Comparison of ENCODE assay signal across 8 mouse cellular contexts in the genomic region with DNA sequence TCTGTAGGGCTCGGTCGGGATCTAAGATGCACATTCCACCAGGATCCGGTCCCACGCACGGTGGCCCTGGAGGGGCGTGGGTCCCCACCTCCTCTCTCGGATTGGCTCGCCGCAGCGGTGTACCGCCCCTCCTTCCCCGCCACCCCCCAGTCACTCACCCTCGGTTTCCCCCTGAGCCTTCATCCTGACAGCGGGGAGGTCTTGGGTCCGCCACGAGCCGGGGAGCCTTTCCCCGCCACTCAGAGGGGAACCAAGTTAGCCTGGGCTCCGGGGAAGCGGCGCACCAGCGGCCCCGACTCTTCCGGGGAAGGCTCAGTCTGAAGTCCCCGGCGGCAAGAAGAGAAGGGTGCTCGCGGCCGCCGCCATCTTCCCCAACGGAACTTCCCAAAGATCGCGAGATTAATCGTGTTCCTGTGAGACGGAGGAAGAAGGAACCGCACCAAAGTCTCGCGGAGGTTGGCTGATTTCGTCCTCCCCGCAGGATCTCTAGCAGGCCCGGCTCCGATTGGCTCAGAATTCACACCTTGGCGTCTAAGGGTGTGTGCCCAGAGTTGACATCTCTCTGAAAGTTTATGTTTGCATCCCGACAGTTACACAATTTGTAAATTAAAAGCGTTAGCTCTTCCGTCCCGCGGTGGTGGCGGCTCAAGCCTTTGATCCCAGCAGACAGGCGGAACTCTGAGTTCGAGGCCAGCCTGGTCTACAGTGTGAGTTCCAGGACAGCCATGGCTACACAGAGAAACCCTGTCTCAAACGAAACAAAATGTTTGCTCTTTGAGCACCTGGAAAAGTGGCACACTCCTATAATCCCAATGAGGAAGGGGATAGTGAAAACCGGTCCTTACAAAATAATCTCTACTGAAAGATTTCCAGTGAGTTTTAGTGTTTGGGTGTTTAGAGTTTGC. TPM values are rescaled to one million over a fixed set of nuclear protein-coding genes. Genes with fewer than 3 reads are reported as not detected.
DNase-seq lines count a peak whose midpoint lies in the region; ATAC-seq and TF ChIP-seq lines count a peak whose summit lies in the region.

A gene (minus strand): TSS at position 393 of the 905 bp plus-strand sequence.

- peak; percentile 96 for ATAC-seq in erythroid progenitor cell, adult 5-6 weeks (replicated peaks; ENCODE audit: low FRiP score, poor library complexity, severe bottlenecking)
- peak; percentile 94 for ATAC-seq in heart, embryonic 12.5 days (ENCODE audit: insufficient number of reproducible peaks, low FRiP score)
- peak; percentile 96 for ATAC-seq in kidney, postnatal 0 days (replicated peaks; ENCODE audit: low FRiP score, low read depth)
- ATAC-seq in liver, embryonic 11.5 days (replicated peaks; ENCODE audit: low FRiP score) = peak; percentile 95
- ATAC-seq in stomach, embryonic 14.5 days (ENCODE audit: insufficient number of reproducible peaks, insufficient read depth, low FRiP score, low read depth) = peak; percentile 96

- WGBS in heart, embryonic 12.5 days = under 1% methylated on average over 51 of the region's 53 CpGs
- under 1% methylated on average over 45 of the region's 53 CpGs for WGBS in kidney, postnatal 0 days
- under 1% methylated on average over 53 of the region's 53 CpGs for WGBS in liver, embryonic 11.5 days
- WGBS in stomach, embryonic 14.5 days = under 1% methylated on average over 53 of the region's 53 CpGs

- H3K36me3 ChIP-seq in heart, embryonic 12.5 days = peaks cover 20% of the 10 kb centered on the region
- peaks cover 13% of the 10 kb centered on the region; the same call in 1 of the 2 replicates for H3K36me3 ChIP-seq in kidney, postnatal 0 days (ENCODE audit: insufficient read depth, low read length)
- H3K36me3 ChIP-seq in liver, embryonic 11.5 days (ENCODE audit: control insufficient read depth, insufficient read depth, low read length) = peaks cover 7% of the 10 kb centered on the region; the same call in 1 of the 2 replicates
- peaks cover 7% of the 10 kb centered on the region; the same call in 1 of the 2 replicates for H3K36me3 ChIP-seq in stomach, embryonic 14.5 days (ENCODE audit: control insufficient read depth, insufficient read depth, low read length)

- peaks cover 9% of the 10 kb centered on the region for H3K4me1 ChIP-seq in heart, embryonic 12.5 days (replicated peaks)
- 0 out of 2 replicates have a peak, but pooled peaks cover 7% of the 10 kb centered on the region for H3K4me1 ChIP-seq in kidney, postnatal 0 days (replicated peaks; ENCODE audit: insufficient read depth, low read length)
- peaks cover 3% of the 10 kb centered on the region; the same call in 1 of the 2 replicates for H3K4me1 ChIP-seq in liver, embryonic 11.5 days (replicated peaks; ENCODE audit: control insufficient read depth, insufficient read depth, low read length)
- peaks cover 10% of the 10 kb centered on the region for H3K4me1 ChIP-seq in stomach, embryonic 14.5 days (ENCODE audit: control insufficient read depth, insufficient read depth, low read length)

- no peaks in the 10 kb centered on the region for H3K9me3 ChIP-seq in heart, embryonic 12.5 days (replicated peaks)
- no peaks in the 10 kb centered on the region for H3K9me3 ChIP-seq in kidney, postnatal 0 days (replicated peaks; ENCODE audit: low read length)
- no peaks in the 10 kb centered on the region for H3K9me3 ChIP-seq in liver, embryonic 11.5 days (ENCODE audit: control insufficient read depth, low read length)
- H3K9me3 ChIP-seq in stomach, embryonic 14.5 days (ENCODE audit: control insufficient read depth, low read depth, low read length) = no peaks in the 10 kb centered on the region

- no peaks in the 10 kb centered on the region for H3K27me3 ChIP-seq in heart, embryonic 12.5 days (replicated peaks)
- no peaks in the 10 kb centered on the region for H3K27me3 ChIP-seq in kidney, postnatal 0 days (ENCODE audit: insufficient read depth, low read length)
- no peaks in the 10 kb centered on the region for H3K27me3 ChIP-seq in liver, embryonic 11.5 days (replicated peaks; ENCODE audit: control insufficient read depth, insufficient read depth, low read length)
- H3K27me3 ChIP-seq in stomach, embryonic 14.5 days (ENCODE audit: control insufficient read depth, insufficient read depth, low read length) = no peaks in the 10 kb centered on the region

- H3K9ac ChIP-seq in heart, embryonic 12.5 days = peak within 1 kb of the TSS; percentile 95
- peak within 1 kb of the TSS; percentile 88 for H3K9ac ChIP-seq in kidney, postnatal 0 days (ENCODE audit: low read depth, low read length)
- H3K9ac ChIP-seq in liver, embryonic 11.5 days (ENCODE audit: low read depth, low read length) = peak within 1 kb of the TSS; percentile 86
- H3K9ac ChIP-seq in stomach, embryonic 14.5 days (replicated peaks; ENCODE audit: low read depth, low read length) = peak within 1 kb of the TSS; percentile 72

- H3K4me2 ChIP-seq in heart, embryonic 12.5 days = peak within 1 kb of the TSS; percentile 86
- peak within 1 kb of the TSS; percentile 67 for H3K4me2 ChIP-seq in kidney, postnatal 0 days (ENCODE audit: low read length)
- H3K4me2 ChIP-seq in liver, embryonic 11.5 days = peak within 1 kb of the TSS; percentile 81
- H3K4me2 ChIP-seq in stomach, embryonic 14.5 days (replicated peaks; ENCODE audit: low read depth, low read length) = peak within 1 kb of the TSS; percentile 68

- TF ChIP-seq CTCF in kidney, postnatal 0 days (IDR thresholded peaks at IDR 0.05; ENCODE audit: low read depth) = 0 out of 2 replicates have a peak, but pooled peaks have one; percentile 6

- peak within 1 kb of the TSS; percentile 96 for H3K27ac ChIP-seq in heart, embryonic 12.5 days (ENCODE audit: poor library complexity, severe bottlenecking)
- H3K27ac ChIP-seq in kidney, postnatal 0 days = peak within 1 kb of the TSS; percentile 94
- H3K27ac ChIP-seq in liver, embryonic 11.5 days (ENCODE audit: low read depth, low read length) = peak within 1 kb of the TSS; percentile 81
- H3K27ac ChIP-seq in stomach, embryonic 14.5 days (ENCODE audit: low read length) = peak within 1 kb of the TSS; percentile 89

- peak within 1 kb of the TSS; percentile 96 for H3K4me3 ChIP-seq in heart, embryonic 12.5 days
- H3K4me3 ChIP-seq in kidney, postnatal 0 days (replicated peaks; ENCODE audit: low read depth, low read length) = peak within 1 kb of the TSS; percentile 70
- peak within 1 kb of the TSS; percentile 83 for H3K4me3 ChIP-seq in liver, embryonic 11.5 days (ENCODE audit: low read depth, low read length)
- peak within 1 kb of the TSS; percentile 82 for H3K4me3 ChIP-seq in stomach, embryonic 14.5 days (ENCODE audit: low read depth, low read length)

- DNase-seq in CD4-positive helper T cell, adult 2 months (ENCODE audit: low read depth, low spot score) = peak; percentile 97
- DNase-seq in brain, embryonic 18.5 days (ENCODE audit: low read depth, low spot score) = peak; percentile 93
- peak; percentile 99 for DNase-seq in kidney, postnatal 0 days (ENCODE audit: low spot score)
- peak; percentile 90 for DNase-seq in liver, embryonic 11.5 days (ENCODE audit: low spot score)
- DNase-seq in naive thymus-derived CD4-positive, alpha-beta T cell, adult 2 months (ENCODE audit: low read depth) = peak; percentile 97

RNA-seq across cellular contexts. Expression of the gene that starts here (rescaled TPM):
- total RNA-seq in erythroid progenitor cell, adult 5-6 weeks (2015; ENCODE audit: low replicate concordance) = 46.9 and 62.9 TPM in 2 replicates
- total RNA-seq in erythroid progenitor cell, adult 5-6 weeks (2017; ENCODE audit: low replicate concordance) = 29.0 and 35.2 TPM in 2 replicates
- 46.3 TPM in 2 replicates for polyA plus RNA-seq in heart, embryonic 12.5 days (2016; fragmentation: Nextera tagmentation; extraction: Ambion mirVana)
- 47.0 and 54.7 TPM in 2 replicates for polyA plus RNA-seq in kidney, postnatal 0 days (2015; fragmentation: Nextera tagmentation; extraction: Ambion mirVana)
- 61.1 and 61.4 TPM in 2 replicates for polyA plus RNA-seq in liver, embryonic 11.5 days (2014; fragmentation: Nextera tagmentation; extraction: Ambion mirVana)
- polyA plus RNA-seq in stomach, embryonic 14.5 days (2014; fragmentation: Nextera tagmentation; extraction: Ambion mirVana) = 60.5 and 62.1 TPM in 2 replicates

Comparison
In these comparisons a context has a peak if more than half of its experiments do, and no peak if none do; other contexts are left out.
1. Peak in every context shown above with its lines: DNase-seq, ATAC-seq, H3K4me3 ChIP-seq and H3K27ac ChIP-seq.